Mouse (Mus musculus) midbrain, postnatal 0 days (tissue): ENCODE measurements around the gene Tmsb10. TPM values are rescaled to one million over a fixed set of nuclear protein-coding genes. Genes with fewer than 3 reads are reported as not detected.

Experiments
- ATAC-seq: fragments of 200-750 bp; cut with Nextera tagmentation; 2 replicates; pipeline ENCODE4 v1.8.0; 2017; ENCODE audit warnings: moderate number of reproducible peaks, mild to moderate bottlenecking, moderate TSS enrichment, moderate library complexity; ENCODE audit not compliant: low FRiP score
- DNase-seq: peaks from one replicate; pipeline ENCODE4 v3.0.0-alpha.2; 2015; ENCODE audit warnings: low spot score
- H3K27ac ChIP-seq: fragments of 300-500 bp; sonication (generic); 2 replicates; pipeline ENCODE4 v1.5.1; 2014; ENCODE audit warnings: low read depth, mild to moderate bottlenecking, low read length, mixed read lengths
- H3K27me3 ChIP-seq: fragments of 300-500 bp; sonication (generic); 2 replicates; pipeline ENCODE4 v1.6.1; 2014; ENCODE audit warnings: low read length, control low read depth, mixed read lengths; ENCODE audit not compliant: insufficient read depth
- H3K36me3 ChIP-seq: fragments of 300-500 bp; sonication (generic); 2 replicates; pipeline ENCODE4 v1.6.1; 2014; ENCODE audit warnings: low read length, control low read depth, mixed read lengths; ENCODE audit not compliant: insufficient read depth
- H3K4me1 ChIP-seq: fragments of 300-500 bp; sonication (generic); 2 replicates; pipeline ENCODE4 v1.6.1; 2014; ENCODE audit warnings: mild to moderate bottlenecking, control low read depth, antibody characterized with exemption, low read length, mixed read lengths; ENCODE audit not compliant: insufficient read depth
- H3K4me2 ChIP-seq: fragments of 300-500 bp; sonication (generic); 2 replicates; pipeline ENCODE4 v1.6.1; 2014; ENCODE audit warnings: low read depth, mild to moderate bottlenecking, low read length, mixed read lengths; ENCODE audit not compliant: poor library complexity, severe bottlenecking
- H3K4me3 ChIP-seq: fragments of 300-500 bp; sonication (generic); 2 replicates; pipeline ENCODE4 v1.5.1; 2014; ENCODE audit warnings: low read depth, mild to moderate bottlenecking, low read length, moderate library complexity
- H3K9ac ChIP-seq: fragments of 300-500 bp; sonication (generic); replicated peaks from 2 replicates; pipeline ENCODE4 v1.6.1; 2014; ENCODE audit warnings: mild to moderate bottlenecking, low read length, moderate library complexity, mixed read lengths; ENCODE audit not compliant: poor library complexity, severe bottlenecking
- H3K9me3 ChIP-seq: fragments of 300-500 bp; sonication (generic); 2 replicates; pipeline ENCODE4 v1.6.1; 2016; ENCODE audit warnings: low read length, control low read depth
- CTCF ChIP-seq: IDR thresholded peaks from 2 replicates; pipeline ENCODE4 v1.5.1; 2016; ENCODE audit warnings: antibody characterized with exemption, mild to moderate bottlenecking
- WGBS: fragments of 180-500 bp; shearing (Covaris S2); extraction: QIAGEN DNeasy Blood & Tissue Kit; methylation state at CpG from one replicate; pipeline ENCODE4 v1.1.7; 2014; 5-methylcytosine and 5-hydroxymethylcytosine counted together
- polyA plus RNA-seq: library from polyadenylated mRNA; unstranded; fragments of >200 nt; fragmentation: Nextera tagmentation; extraction: Ambion mirVana; gene quantifications from 2 replicates; pipeline ENCODE4 v1.2.1, GENCODE M21; 2015
- total RNA-seq: library from RNA; depleted of rRNA; stranded (reverse); fragments of >200 nt; gene quantifications from 2 replicates; pipeline ENCODE4 v1.2.3, GENCODE M21; 2014

Tmsb10 gene
- total and polyA plus RNA-seq, 2 experiments from 2014 or later: 572 to 6,879 TPM

- no peak overlapping the region for H3K4me3 ChIP-seq
- H3K9me3 ChIP-seq: no peaks in the 10 kb centered on the region
- 71% methylated on average over 7 of the region's 7 CpGs for WGBS
- H3K36me3 ChIP-seq: no peaks in the 10 kb centered on the region
- peak overlapping the region; percentile 87; the same call in 1 of the 2 replicates for H3K4me2 ChIP-seq
- ATAC-seq: no peak
- DNase-seq: peak; percentile 9
- H3K27ac ChIP-seq: peak overlapping the region; percentile 87
- no peak overlapping the region for H3K9ac ChIP-seq
- TF ChIP-seq CTCF: no peak
- H3K4me1 ChIP-seq: peaks cover 9% of the 10 kb centered on the region; the same call in 1 of the 2 replicates
- H3K27me3 ChIP-seq: no peaks in the 10 kb centered on the region
Observed at GRCm38 (mm10) chr6:72954786-72955185, 3.8 kb downstream of the Tmsb10 start.

GRCm38 (mm10) chr6:72952967-72953366 is 5.6 kb downstream of the Tmsb10 start:
- Histone ChIP-seq H3K27ac (no peak overlapping the region), H3K4me2 (no peak overlapping the region), H3K9me3 (no peaks in the 10 kb centered on the region), H3K4me1 (peaks cover 9% of the 10 kb centered on the region; the same call in 1 of the 2 replicates), H3K27me3 (no peaks in the 10 kb centered on the region), H3K4me3 (no peak overlapping the region), H3K36me3 (no peaks in the 10 kb centered on the region), H3K9ac (no peak overlapping the region)
- ATAC-seq: no peak
- TF ChIP-seq CTCF: no peak
- no peak for DNase-seq
- WGBS: 88% methylated on average over 2 of the region's 2 CpGs

- DNase-seq (no peak), ATAC-seq (no peak)
- Histone ChIP-seq H3K4me3 (no peak overlapping the region), H3K27ac (no peak overlapping the region), H3K36me3 (no peaks in the 10 kb centered on the region), H3K27me3 (no peaks in the 10 kb centered on the region), H3K9ac (no peak overlapping the region), H3K4me1 (peaks cover 9% of the 10 kb centered on the region; the same call in 1 of the 2 replicates), H3K9me3 (no peaks in the 10 kb centered on the region), H3K4me2 (no peak overlapping the region)
- TF ChIP-seq CTCF: no peak
- 70% methylated on average over 2 of the region's 2 CpGs for WGBS
Observed at GRCm38 (mm10) chr6:72952221-72952620, 6.3 kb downstream of the Tmsb10 start.

GRCm38 (mm10) chr6:72949161-72949756 is 9.3 kb downstream of the Tmsb10 start:
- ATAC-seq: no peak
- no peak for TF ChIP-seq CTCF
- 91% methylated on average over 9 of the region's 9 CpGs for WGBS

DNA sequence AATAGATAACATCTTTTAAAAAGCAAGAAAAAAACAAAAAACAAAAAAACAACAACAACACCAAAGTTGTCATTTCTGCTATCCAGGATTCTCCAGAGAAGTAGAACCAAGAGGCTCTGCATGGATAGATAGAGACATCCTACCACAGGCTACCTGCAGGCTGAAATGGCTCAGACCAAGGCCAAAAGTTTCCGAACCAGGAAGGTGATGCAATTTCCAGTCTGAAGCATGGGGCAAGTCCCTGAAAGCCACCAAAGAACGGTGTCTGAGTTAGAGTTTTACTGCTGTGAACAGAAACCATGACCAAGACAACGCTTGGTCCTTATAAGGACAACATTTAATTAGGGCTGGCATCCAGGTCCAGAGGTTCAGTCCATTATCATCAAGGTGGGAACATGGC is 10.2 kb downstream of the Tmsb10 start:
- H3K9ac ChIP-seq: no peak overlapping the region
- H3K4me3 ChIP-seq: no peak overlapping the region
- 88% methylated on average over 3 of the region's 3 CpGs for WGBS
- H3K4me1 ChIP-seq: no peaks in the 10 kb centered on the region
- H3K36me3 ChIP-seq: no peaks in the 10 kb centered on the region
- no peak for TF ChIP-seq CTCF
- ATAC-seq (no peak), DNase-seq (no peak)
- H3K27ac ChIP-seq: no peak overlapping the region
- no peaks in the 10 kb centered on the region for H3K9me3 ChIP-seq
- H3K4me2 ChIP-seq: no peak overlapping the region
- H3K27me3 ChIP-seq: no peaks in the 10 kb centered on the region

More at GRCm38 (mm10) chr6:72949161-72949756, 9.3 kb downstream of the Tmsb10 start:
- DNase-seq: no peak
- no peak overlapping the region for H3K27ac ChIP-seq
- H3K4me2 ChIP-seq: no peak overlapping the region
- no peaks in the 10 kb centered on the region for H3K4me1 ChIP-seq
- H3K27me3 ChIP-seq: no peaks in the 10 kb centered on the region
- H3K9ac ChIP-seq: no peak overlapping the region
- no peak overlapping the region for H3K4me3 ChIP-seq
- H3K9me3 ChIP-seq: no peaks in the 10 kb centered on the region
- H3K36me3 ChIP-seq: no peaks in the 10 kb centered on the region

DNA sequence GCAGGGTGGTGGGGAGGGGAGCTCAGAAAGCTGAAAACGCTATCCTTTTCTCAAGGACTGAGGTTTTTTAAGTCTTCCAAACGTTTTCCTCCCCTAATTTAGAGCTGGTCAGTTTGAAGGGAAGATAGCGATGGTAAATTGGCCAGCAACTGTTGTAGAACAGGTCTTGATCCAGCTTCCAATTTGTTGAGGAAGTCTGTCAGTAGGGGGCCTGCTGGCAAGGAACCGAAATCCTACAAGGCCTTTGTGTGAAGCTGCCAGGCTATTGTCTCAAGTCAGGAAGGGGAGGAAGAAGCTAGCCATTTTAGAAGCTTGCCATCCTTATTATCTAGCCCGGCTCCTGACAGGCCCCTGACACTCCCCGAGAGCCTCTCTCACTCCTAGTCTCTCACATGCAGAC is 10.6 kb downstream of the Tmsb10 start:
- no peak for DNase-seq

More for the DNA sequence above, 10.6 kb downstream of the Tmsb10 start:
- 0 out of 2 replicates have a peak, but pooled peaks have one; percentile 14 for TF ChIP-seq CTCF
- Histone ChIP-seq H3K27ac (no peak overlapping the region), H3K4me2 (no peak overlapping the region), H3K9me3 (no peaks in the 10 kb centered on the region), H3K9ac (no peak overlapping the region), H3K4me1 (no peaks in the 10 kb centered on the region), H3K4me3 (no peak overlapping the region), H3K36me3 (no peaks in the 10 kb centered on the region), H3K27me3 (no peaks in the 10 kb centered on the region)
- ATAC-seq: no peak
- 42% methylated on average over 6 of the region's 6 CpGs for WGBS
